Mouse (Mus musculus): Measurements from ENCODE around the gene Epha1.

- TF ChIP-seq REST (IDR thresholded peaks at IDR 0.05; ENCODE audit: insufficient read depth, insufficient read length) (no peak), POLR2A (IDR thresholded peaks at IDR 0.05; ENCODE audit: insufficient read length, low read depth) (no peak), E2F4 (IDR thresholded peaks at IDR 0.05; ENCODE audit: insufficient read depth) (no peak), POLR2AphosphoS2 (IDR thresholded peaks at IDR 0.05; ENCODE audit: insufficient read length, low read depth) (no peak), TCF12 (IDR thresholded peaks at IDR 0.05; ENCODE audit: insufficient read depth, poor library complexity, severe bottlenecking) (no peak)
These were observed 46.6 kb downstream of the Epha1 start for GRCm38 (mm10) chr6:42326509-42326908.

Data from myocyte (in vitro differentiated cells).